Mouse (Mus musculus): ENCODE measurements around the gene Angptl7. TPM values are rescaled to one million over a fixed set of nuclear protein-coding genes. Genes with fewer than 3 reads are reported as not detected.

Angptl7 gene
- polyA plus RNA-seq, 1 experiment: 0.10 TPM

- TF ChIP-seq CTCF (IDR thresholded peaks at IDR 0.05; ENCODE audit: borderline replicate concordance, insufficient read depth, low read depth, low read length) (no peak), POLR2A (IDR thresholded peaks at IDR 0.05; ENCODE audit: borderline replicate concordance, insufficient read depth, low read length) (no peak)
- H3K27ac ChIP-seq (ENCODE audit: insufficient read depth, low read length): no peak overlapping the region
- no peak for DNase-seq
- H3K27me3 ChIP-seq (ENCODE audit: control insufficient read depth, insufficient read depth, low read length): no peaks in the 10 kb centered on the region
- no peak overlapping the region for H3K4me3 ChIP-seq (replicated peaks; ENCODE audit: insufficient read depth, low read depth, low read length)
- peaks cover 6% of the 10 kb centered on the region; the same call in 1 of the 2 replicates for H3K4me1 ChIP-seq (ENCODE audit: control insufficient read depth, insufficient read depth, low read length)
- 95% methylated on average over 4 of the region's 4 CpGs for WGBS
Observed at GRCm38 (mm10) chr4:148510691-148511090, 10.4 kb upstream of the Angptl7 start.

GRCm38 (mm10) chr4:148509450-148510084 is 9.3 kb upstream of the Angptl7 start:
- Histone ChIP-seq H3K4me1 (ENCODE audit: control insufficient read depth, insufficient read depth, low read length) (peaks cover 10% of the 10 kb centered on the region), H3K4me3 (replicated peaks; ENCODE audit: insufficient read depth, low read depth, low read length) (no peak overlapping the region), H3K27ac (ENCODE audit: insufficient read depth, low read length) (no peak overlapping the region), H3K27me3 (ENCODE audit: control insufficient read depth, insufficient read depth, low read length) (no peaks in the 10 kb centered on the region)
- TF ChIP-seq CTCF (IDR thresholded peaks at IDR 0.05; ENCODE audit: borderline replicate concordance, insufficient read depth, low read depth, low read length) (no peak), POLR2A (IDR thresholded peaks at IDR 0.05; ENCODE audit: borderline replicate concordance, insufficient read depth, low read length) (no peak)
- 94% methylated on average over 8 of the region's 8 CpGs for WGBS
- DNase-seq: no peak

DNA sequence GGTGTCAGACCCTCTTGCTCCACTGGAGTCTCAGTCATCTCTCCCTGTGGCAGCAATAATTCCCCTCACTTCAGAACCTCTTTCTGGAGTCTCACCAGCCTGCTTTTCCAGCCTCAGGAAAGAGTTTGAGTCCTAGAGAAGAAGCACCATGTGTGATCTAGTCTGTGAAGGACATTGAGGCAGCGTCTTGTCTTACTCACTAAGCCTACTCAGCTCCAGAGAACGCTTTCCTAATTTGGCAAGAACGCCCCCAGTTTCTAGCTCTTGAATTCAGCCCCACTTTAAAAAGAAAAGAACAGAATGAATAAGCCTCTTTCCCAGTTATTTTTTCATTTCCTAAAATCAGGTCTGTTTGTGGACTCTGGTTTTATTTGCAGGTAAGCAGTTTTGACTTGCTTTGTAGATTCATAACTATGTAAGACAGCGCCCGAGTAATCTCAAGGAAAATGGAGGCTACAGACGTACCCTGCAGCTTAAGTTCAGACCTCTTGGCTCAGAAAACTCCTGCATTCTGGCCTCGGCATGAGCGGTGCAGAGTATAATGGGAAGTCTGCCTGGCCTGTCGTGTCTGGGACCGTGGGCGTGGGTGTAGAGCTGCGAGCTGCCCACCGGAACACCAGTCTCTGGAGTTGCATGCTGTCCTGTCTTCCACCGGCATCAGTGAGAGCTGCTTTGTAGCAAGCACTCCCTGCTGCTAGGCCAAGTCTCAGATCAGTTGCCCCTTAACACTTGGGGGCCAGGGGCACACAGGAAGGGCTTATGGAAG is 8.0 kb upstream of the Angptl7 start:
- peaks cover 16% of the 10 kb centered on the region for H3K4me1 ChIP-seq (ENCODE audit: control insufficient read depth, insufficient read depth, low read length)
- H3K27ac ChIP-seq (ENCODE audit: insufficient read depth, low read length): no peak overlapping the region
- 94% methylated on average over 14 of the region's 14 CpGs for WGBS
- H3K27me3 ChIP-seq (ENCODE audit: control insufficient read depth, insufficient read depth, low read length): no peaks in the 10 kb centered on the region
- no peak for DNase-seq
- TF ChIP-seq POLR2A (IDR thresholded peaks at IDR 0.05; ENCODE audit: borderline replicate concordance, insufficient read depth, low read length): no peak
- TF ChIP-seq CTCF (IDR thresholded peaks at IDR 0.05; ENCODE audit: borderline replicate concordance, insufficient read depth, low read depth, low read length): no peak
- H3K4me3 ChIP-seq (replicated peaks; ENCODE audit: insufficient read depth, low read depth, low read length): no peak overlapping the region

DNA sequence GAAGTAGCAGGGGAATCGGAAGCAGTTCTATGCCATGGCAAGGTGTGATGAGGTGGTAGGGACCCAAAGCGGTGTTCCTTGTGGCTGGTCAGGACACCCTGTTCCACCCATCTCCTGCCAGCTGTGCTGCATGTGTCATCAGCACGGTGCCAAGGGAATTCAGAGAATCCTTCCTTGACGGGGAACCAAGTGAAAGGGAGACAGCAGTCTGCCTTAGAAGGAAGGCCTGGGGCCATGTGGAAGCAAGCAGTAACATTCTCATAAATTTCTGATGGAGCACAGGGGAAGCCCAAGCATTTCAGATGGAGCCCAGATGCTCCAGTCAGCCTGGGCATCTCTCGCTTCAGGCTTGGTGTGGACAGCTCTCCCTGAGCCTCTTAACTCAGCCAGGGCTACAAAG is 7.3 kb upstream of the Angptl7 start:
- WGBS: 88% methylated on average over 5 of the region's 5 CpGs
- H3K4me1 ChIP-seq (ENCODE audit: control insufficient read depth, insufficient read depth, low read length): peaks cover 12% of the 10 kb centered on the region
- no peak overlapping the region for H3K4me3 ChIP-seq (replicated peaks; ENCODE audit: insufficient read depth, low read depth, low read length)
- no peak overlapping the region for H3K27ac ChIP-seq (ENCODE audit: insufficient read depth, low read length)
- TF ChIP-seq CTCF (IDR thresholded peaks at IDR 0.05; ENCODE audit: borderline replicate concordance, insufficient read depth, low read depth, low read length) (no peak), POLR2A (IDR thresholded peaks at IDR 0.05; ENCODE audit: borderline replicate concordance, insufficient read depth, low read length) (no peak)
- DNase-seq: no peak
- no peaks in the 10 kb centered on the region for H3K27me3 ChIP-seq (ENCODE audit: control insufficient read depth, insufficient read depth, low read length)

DNA sequence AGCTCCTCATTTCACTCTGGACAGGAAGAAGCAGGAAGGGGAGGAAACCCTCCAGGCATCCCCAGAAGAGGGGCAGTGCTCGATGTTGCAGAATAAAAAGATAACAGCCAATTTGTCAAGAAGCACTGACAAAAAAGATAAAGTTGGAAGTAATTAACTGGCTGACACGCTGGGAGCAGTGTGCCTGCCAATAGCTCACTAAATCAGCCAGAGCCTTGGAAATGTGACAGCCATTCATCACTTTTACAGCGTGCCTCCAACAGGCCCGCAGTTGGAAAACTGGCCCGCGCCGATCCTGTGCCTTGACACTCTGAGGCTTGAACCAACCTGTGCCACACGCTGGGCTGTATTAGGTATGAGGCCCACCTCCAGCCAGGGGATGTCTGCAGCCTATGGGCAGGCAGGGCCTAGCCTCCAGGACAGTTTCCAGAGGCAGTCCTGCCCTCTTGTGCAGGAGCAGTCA is 4.3 kb upstream of the Angptl7 start:
- Histone ChIP-seq H3K4me3 (replicated peaks; ENCODE audit: insufficient read depth, low read depth, low read length) (no peak overlapping the region), H3K27ac (ENCODE audit: insufficient read depth, low read length) (no peak overlapping the region), H3K27me3 (ENCODE audit: control insufficient read depth, insufficient read depth, low read length) (no peaks in the 10 kb centered on the region), H3K4me1 (ENCODE audit: control insufficient read depth, insufficient read depth, low read length) (peaks cover 12% of the 10 kb centered on the region)
- DNase-seq: peak; percentile 63 to 79
- WGBS: 2% methylated on average over 8 of the region's 8 CpGs
- no peak for TF ChIP-seq CTCF (IDR thresholded peaks at IDR 0.05; ENCODE audit: borderline replicate concordance, insufficient read depth, low read depth, low read length)
- no peak for TF ChIP-seq POLR2A (IDR thresholded peaks at IDR 0.05; ENCODE audit: borderline replicate concordance, insufficient read depth, low read length)

DNA sequence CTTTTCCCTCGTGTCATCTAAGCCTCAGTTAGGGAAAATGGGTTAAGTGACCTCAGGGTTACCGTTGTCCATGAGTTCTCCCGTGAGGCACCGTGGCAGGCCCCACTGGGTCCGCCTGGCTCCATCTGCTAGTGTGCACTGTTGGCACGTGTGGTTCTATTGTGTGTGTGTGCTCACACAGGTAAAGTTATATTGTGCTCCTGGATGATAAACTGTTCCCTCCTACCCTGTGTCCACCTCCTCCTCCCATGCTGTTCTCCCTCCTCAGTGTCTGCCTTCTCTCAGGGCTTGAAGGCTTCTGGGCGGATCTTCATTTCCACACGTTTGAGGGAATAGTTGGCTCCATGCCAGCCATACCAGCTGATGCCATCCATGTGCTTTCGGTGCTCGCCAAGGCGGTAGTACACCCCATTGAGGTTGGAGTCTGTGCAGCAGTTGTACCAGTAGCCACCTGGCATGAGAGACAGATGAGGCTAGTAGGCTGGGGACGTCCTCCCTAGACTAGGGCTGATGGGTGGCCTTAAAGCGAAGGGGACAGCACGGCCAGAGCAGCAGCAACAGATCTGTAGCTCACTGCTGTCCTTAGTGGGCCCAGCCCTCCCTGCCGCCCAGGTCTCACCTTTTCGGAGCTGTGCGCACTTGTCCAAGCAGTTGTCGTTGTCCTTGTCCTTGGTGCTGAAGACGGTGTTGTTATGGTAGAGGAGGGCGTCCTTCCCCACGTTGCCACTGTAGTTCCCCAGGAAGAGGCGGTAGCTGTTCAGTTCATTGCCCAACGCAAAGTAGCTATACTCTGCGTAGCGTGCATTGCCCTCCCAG is 4.2 kb downstream of the Angptl7 start:
- 42% methylated on average over 25 of the region's 25 CpGs for WGBS
- no peak overlapping the region for H3K27ac ChIP-seq (ENCODE audit: insufficient read depth, low read length)
- DNase-seq: peak; percentile 79 to 84

GRCm38 (mm10) chr4:148495160-148495559 is 5.1 kb downstream of the Angptl7 start:
- no peak for TF ChIP-seq POLR2A (IDR thresholded peaks at IDR 0.05; ENCODE audit: borderline replicate concordance, insufficient read depth, low read length)
- TF ChIP-seq CTCF (IDR thresholded peaks at IDR 0.05; ENCODE audit: borderline replicate concordance, insufficient read depth, low read depth, low read length): no peak; the same call in 1 of the 2 replicates
- DNase-seq: no peak
- WGBS: 93% methylated on average over 6 of the region's 6 CpGs
- H3K27me3 ChIP-seq (ENCODE audit: control insufficient read depth, insufficient read depth, low read length): no peaks in the 10 kb centered on the region
- H3K4me3 ChIP-seq (replicated peaks; ENCODE audit: insufficient read depth, low read depth, low read length): no peak overlapping the region
- no peak overlapping the region for H3K27ac ChIP-seq (ENCODE audit: insufficient read depth, low read length)
- H3K4me1 ChIP-seq (ENCODE audit: control insufficient read depth, insufficient read depth, low read length): peaks cover 31% of the 10 kb centered on the region

More for the DNA sequence above, 4.2 kb downstream of the Angptl7 start:
- TF ChIP-seq POLR2A (IDR thresholded peaks at IDR 0.05; ENCODE audit: borderline replicate concordance, insufficient read depth, low read length) (no peak), CTCF (IDR thresholded peaks at IDR 0.05; ENCODE audit: borderline replicate concordance, insufficient read depth, low read depth, low read length) (no peak)
- Histone ChIP-seq H3K4me1 (ENCODE audit: control insufficient read depth, insufficient read depth, low read length) (peaks cover 27% of the 10 kb centered on the region), H3K27me3 (ENCODE audit: control insufficient read depth, insufficient read depth, low read length) (no peaks in the 10 kb centered on the region), H3K4me3 (replicated peaks; ENCODE audit: insufficient read depth, low read depth, low read length) (no peak overlapping the region)

Measured in cerebellum, adult 2 months (tissue).